Mouse (Mus musculus) induced T-regulatory cell, adult 2 months (primary cell): ENCODE measurements around the gene Klf12.

ENCODE experiments used
- DNase-seq: peaks from one replicate; pipeline ENCODE4 v3.0.0-alpha.2; 2012; ENCODE audit warnings: low read depth

Klf12 gene

DNA sequence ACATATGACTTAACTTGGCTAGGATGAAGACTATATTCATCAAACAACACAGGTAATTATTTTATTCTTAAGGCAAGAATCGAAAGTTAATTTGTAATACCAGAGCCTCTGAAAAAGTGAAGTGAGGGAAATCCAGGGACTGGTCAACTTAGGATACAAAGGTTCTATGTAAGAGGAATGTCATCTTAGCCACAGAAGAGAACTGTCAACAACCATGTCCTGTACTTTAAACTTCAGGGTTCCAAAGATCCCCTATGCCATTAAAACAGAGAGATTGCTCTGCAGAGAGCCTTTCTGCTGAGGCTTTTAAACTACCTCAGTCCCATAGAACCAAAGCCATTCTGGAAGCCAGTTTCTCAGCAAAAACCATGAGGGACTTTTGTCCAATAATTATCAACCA, 144.1 kb downstream of the Klf12 start:
- DNase-seq: no peak

DNA sequence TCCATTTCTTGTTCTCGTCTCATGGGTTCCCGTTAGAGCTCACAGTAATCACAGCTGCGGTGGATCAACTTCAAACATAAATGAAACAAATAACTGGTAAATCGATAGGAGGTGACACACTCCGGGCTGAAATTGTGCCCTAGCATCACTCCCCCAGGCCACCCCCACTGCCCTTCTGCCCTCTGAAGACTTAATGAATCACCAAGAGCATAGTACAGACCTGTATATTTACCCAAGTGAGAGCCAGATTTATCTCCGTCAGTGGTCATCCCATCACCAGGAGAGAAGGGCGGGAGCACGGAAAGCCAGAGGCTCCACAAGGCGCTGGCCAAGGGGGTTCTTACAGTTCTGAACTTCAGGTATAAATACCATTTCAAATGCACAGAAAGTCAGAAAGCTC, 150.2 kb downstream of the Klf12 start:
- no peak for DNase-seq

DNA sequence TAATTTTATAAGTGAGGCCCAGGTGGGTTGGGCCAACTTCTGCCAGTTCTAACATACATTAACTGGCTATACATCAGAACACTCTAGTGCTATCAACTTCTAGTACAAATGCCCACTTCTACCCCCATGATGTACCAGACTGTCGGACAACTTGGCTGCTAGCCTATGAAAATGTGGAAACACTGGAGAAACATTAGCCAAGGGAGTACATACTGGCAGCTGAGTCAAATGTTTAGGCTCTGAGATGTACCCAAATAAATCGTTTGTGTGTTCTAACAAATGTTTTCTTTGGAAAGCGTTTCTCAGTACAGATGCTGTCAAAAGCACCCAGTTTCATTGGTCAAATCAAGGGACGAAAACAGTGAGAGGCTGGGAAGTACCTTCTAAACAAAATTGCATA, 152.0 kb downstream of the Klf12 start:
- DNase-seq: no peak

DNA sequence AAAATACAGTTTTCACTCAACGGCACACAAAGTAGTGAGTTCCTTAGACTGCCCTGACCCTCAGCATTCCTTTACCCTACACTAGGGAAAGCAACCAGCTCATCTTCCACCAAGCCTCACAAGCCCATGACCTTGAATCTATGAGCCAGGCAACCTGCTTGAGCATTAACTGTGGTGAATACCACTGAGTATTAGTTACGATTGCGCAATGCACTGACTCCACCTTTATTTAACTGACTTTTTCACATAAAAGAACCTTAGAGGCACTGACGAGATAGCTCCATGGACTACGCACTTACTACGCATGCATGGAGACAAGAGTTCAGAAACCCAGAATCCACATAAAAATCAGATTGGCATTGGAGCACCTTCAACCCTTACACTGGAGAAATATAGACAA, 158.4 kb downstream of the Klf12 start:
- no peak for DNase-seq

DNA sequence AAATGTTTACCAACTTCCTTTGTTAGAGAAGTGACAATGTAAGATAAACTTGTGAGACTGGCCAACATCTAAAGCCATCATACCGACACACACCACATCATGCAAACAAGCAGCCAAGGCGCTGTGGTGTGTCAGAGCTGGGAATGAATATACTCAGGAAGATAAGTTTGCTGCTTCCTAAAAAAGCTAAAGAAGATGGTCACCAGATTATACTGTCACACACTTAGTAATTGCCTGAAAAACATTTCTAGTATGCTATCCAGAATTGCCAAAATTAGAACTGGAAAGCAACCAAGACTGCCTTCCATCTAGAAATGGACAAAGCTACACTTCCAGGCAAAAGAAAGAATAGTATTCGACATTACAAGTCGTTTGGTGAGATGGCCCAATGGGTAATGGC, 163.4 kb downstream of the Klf12 start:
- DNase-seq: no peak

DNA sequence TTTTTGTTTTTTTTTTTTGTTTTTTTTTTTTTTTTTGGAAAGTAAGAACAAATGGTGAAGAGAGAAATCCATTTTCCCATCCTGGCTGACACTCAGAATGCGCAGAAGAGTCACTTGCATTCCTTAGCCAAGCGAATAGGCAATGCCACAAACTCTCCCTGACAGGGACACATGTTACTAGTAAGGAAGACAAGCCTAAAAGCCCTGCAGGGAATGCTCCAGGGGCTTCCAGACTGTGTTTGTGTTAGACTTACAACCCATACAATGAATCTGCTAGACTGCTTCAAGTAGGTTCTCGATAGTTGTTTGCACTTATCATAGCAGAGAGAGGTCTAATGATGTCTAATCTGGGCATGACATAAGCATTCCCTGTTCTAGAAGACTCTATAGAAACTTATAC, 164.6 kb downstream of the Klf12 start:
- no peak for DNase-seq

DNA sequence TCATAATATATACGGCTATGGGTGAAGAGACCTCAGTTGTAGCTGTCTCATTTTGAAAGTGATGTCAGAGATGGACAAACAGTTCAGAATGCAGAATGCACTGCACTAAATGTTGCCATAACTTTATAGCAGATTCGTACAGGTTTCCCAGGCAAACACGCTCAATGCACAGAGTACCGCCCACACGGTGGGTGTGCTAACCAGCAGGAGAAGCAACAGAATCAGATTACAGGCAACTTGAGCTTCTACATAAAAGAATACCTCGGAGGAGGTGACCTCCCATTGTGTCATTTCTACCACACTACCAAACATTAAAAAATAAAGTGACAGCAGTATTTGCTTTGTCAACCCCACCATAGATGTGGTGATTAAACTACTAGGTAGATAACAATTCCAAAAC, 171.1 kb downstream of the Klf12 start:
- DNase-seq: no peak

DNA sequence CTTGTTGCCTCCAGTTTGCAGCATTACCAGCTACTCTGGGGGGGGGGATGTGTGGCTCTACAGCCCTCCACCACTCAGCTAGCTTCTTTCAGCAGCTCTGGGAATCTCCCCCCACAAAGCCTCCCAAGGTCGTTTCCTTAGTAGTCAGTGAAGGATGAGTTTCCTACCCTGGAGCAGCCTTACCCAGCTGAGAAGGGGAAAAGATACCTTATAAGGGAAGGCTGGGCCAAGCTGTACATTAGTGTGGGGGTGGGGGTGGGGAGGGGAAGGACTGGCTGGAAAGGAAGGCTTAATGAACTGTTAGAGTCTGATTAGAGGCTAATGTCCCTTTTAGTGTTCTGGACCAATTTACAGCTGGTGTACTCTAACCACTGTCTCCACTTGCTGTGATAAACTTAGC, 172.7 kb downstream of the Klf12 start:
- DNase-seq: no peak

DNA sequence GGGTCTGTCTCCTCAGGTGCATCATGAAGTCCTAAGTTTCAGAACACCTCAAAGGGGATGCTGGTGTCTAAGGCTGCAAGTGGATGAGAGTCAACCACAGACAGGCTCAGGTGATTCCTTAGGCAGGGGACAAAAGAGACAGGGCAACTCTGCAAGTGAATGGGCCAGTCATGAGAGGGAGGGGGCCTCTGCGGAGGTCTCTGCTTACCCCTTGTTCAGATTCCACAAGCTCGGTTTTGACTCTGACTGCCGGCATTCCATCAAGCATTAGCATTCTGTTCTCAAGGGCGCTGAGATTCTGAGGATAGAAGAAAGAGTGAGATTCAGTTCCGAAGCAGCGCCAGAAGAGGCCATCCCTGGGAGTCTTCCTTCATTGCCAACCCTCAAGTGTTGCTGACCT, 174.9 kb downstream of the Klf12 start:
- no peak for DNase-seq

DNA sequence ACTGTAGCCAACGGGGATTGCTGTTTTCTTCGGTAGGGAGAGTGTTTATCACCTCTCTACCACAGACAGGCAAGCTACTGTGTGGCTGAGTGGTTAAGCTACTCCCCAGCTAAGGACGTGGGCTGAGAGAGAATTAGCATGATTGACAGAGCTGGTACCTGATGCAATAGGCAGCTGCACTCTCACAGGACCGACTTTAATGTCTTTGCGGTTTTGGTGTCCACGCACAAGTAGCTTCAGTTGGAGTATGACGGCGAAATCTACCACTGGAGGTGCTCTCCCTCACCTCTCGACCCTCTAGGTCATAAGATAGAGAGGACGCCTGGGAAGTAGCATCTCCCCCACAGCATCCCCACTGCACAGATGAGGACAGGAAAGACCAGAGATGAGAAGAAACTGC, 178.9 kb downstream of the Klf12 start:
- DNase-seq: no peak

DNA sequence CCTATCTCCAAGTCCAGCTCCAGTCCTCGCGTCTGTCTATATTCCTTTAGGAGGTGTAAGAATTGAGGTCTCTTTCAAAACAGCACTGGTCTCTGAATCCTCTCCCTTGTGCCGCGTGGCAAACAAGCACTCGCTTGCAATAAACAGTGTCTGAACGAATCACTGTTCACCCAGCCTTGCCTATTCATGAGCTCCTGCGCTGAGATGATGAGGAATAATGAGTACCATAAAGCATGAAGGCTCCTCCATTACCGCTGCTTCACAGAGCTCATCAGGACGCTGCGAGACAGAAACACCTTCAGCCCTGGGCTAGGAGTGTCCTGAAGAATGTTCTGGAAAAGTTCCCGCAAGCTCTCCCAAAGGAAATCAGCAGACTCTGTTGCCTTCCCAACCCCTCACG, 179.7 kb downstream of the Klf12 start:
- no peak for DNase-seq

DNA sequence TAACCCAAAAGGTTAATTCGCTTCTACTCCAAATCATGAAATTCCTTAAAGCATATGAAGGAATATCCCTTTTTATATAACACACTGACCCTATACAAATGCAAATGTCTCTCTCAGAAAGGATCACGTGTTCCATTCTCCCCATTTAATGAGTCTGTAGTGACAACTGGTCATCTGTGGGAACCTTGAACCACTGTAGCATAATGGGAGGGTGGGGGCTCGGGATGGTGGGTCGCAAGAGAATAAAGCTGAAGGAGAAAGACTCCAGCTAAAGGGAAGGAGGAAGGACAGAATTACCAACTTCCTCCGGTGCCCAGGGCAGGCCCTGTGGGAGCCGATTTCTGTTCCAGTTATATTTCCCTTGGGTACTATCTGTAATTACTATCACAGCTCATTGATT, 180.7 kb downstream of the Klf12 start:
- DNase-seq: no peak

DNA sequence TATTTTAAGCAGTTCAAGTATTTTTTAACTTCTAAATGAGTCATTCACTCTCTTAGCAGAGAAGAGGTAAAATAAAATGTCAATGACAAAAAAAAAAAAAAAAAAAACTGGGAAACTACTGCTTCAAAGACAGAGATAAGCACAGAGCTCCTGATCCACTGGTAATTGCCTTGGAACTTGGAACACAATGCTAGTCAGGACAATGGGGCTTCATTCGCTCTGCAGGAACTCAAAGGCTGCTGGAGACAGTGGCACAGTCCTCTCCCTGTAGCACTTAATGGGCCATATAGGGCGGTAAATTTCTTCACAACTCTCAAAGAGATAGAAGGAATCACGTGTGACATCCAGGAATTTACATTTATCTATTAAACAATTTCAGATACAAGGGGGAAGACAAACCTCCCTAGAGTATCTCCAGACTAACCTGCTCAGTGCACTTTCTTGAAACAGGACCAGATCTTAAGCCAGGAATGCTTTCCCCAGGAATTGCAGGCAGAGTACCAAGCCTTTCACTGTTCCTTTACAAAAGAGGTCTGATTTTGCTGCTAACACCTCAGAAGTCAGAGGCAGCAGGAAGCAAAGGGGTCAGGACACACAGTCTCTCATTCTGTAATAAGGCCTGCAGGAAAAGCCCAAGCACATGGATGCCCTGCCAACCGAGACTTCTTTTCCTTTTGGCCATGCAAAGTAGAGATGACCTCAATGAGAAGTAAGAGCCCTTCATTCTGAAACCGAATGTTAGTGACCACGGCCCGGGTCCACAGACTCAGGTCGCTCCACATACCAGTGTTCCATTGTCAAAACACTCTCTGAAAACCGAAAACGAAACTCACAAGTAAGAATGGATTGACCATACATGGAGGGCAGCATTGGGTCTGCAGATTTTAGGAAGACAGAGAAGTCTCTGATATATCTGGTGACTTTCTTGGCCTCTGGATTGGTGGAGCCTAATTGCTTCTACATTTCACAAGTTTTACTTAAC, 187.0 kb downstream of the Klf12 start:
- no peak for DNase-seq

DNA sequence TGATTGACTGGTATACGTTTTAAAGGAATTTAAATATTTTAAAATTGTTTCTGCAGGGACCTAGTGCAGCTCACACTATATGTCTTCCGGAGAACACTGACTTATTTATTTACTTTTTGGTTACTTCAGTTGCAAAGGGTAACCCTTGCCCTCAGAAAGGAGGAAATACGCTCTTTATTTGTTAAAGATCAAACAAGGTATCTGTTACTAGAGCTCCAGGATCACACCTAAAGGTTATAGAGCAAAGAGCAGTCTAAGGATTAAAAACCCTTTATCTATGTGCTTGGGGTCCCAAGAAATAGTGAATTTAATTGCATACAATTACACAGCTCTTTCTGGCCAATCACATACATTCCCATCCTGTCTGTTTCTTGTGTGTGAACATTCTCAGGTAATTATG, 188.7 kb downstream of the Klf12 start:
- DNase-seq: no peak

DNA sequence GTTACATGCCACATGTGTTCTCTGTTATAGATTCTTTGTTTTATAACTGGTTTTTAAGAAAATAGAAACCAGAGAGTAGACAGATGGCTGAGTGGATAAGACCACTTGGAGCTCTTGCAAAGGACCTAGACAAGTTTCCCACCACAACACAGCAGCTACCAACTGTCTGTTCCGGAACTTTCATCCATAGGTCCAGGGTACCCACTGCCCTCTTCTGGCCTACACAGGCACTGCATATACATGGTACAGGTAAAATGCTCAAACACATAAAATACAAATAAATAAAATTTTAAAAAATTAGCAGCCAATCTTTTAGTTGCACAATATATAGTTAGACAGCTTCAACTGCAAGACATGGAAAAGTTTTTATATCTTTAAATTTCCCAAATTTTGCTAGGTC, 194.0 kb downstream of the Klf12 start:
- peak; percentile 6 for DNase-seq

DNA sequence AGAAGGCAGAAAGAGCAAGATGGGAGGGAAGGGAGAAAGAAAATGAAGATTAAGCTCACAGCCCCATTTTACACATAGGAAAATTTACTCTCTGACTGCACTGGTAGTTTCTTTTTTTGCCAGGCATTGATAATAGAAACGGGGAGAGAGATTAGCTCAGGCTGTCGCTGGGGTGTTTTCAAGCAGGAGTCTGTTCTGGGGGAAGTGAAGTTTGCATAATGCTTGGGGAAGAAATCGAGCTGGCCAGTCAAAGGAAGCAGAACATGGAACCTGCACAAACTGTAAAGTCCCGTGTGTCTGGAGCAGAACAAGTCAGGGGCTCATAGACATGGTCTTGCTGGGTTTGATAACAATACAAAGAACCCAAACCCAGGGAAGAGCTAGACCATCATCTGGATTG, 204.9 kb downstream of the Klf12 start:
- no peak for DNase-seq

DNA sequence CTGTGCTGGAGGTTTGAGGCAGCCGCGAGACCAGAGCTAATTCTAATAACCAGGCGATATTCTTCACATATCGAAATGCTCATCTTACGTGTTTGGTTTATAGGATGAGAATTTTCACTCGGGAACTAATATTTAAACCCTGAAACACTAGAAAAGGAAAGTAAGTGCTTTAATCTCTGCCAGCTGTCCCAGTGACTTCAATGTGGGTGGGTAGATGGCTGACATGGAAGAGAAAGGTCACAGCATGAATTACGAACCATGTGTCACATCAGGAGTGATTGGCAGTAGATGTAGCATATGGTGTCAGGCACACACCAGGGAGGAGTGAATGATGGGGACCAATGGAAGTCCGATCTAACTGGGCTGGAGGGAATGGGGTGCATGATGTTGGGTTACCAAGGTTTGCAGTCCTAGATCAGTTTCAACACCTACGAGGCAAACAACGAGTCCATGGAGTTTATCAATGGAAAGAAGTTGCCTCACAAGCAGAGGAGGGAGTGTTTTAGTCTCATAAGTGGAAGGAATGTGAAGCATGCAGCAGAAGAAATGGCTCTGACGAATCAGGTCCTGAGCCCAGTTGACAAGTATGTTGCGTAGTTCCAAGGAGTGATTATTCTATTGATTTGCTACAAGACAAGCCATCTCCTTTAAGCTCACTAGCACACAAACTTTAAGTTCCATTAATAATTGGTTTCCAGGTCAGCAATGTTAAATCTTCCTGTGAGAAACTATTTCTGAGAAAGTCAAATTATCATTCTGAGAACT, 211.9 kb downstream of the Klf12 start:
- no peak for DNase-seq

DNA sequence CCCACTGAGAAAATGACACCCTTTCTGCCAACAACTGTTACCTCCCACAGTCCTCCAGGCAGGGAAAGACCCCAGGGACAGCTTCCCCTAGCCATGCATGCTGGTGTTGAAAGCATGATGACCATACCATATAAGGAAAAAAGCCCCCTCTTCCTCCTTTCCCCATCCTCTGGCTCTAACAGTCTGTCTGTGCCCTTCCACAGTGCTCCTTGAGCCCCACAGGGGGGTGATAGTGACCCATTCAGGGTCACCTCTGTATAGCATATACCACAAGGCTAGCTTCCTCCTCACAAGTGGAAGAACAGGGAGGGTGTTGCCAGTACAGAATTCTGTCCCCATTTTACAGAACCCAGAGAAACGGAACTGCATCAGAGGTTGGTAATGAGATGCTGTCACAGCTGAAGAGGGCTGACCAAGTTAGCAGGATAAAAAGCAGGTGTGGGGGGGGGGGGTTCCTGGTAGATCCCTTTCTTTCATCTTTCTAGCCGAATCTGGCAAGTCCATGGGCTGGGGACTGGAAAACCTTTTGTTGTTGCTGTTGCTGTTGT, 214.9 kb downstream of the Klf12 start:
- DNase-seq: no peak

DNA sequence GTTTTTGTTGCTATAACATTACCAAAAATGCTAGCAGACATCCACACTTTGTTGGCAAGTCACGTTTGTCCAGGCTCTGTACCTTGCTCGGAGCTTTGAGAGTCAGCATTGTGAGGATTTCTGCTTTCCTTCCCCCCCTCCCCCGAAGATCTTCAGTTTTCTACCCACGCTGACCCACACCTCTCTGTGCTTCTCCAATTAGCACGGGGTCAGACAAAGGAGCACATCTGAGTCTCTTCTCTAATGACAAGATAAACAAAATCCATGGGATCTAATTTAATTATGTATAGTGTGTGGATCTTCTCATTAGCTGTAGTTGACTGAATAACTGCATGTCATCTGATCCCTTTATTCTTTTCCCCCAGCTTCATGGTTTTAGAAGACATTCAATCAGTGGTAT, 215.8 kb downstream of the Klf12 start:
- no peak for DNase-seq

DNA sequence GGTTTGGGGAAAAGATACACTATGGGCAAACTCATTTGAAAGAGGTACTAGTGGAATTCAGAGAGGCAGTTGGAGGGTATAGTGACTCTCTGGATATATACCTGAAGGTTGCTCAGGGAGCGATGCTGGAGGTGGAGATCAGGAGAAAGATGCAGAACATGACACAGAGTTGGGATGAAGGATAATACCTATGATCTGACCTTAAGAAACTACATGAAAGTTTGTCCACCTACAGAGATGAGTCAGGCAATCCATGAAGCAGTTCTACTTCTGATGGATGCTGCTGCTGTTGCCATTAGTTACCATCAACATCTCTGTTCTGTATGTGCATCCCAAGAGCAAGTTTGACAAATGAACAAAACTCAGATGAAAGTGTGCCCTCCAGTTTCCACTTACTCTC, 222.0 kb downstream of the Klf12 start:
- DNase-seq: no peak

DNA sequence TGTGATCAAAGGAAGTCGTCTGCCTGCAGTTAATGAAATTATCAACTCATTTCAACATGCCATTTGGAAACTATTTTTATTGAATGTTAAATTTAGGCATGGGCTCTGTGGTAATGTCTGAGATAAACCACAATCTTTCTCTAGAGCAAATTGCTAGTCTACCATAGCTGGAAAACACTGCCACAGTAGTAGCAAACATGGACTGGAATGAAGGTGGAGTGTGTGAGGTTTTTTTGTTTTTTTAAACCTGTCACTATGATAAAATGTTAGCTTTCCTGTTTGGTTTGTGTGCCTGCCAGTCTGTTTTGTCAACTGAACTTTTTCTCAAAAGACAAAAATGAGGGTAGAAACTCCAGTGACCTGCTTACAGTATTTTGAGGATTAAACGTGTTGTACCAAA, 230.3 kb downstream of the Klf12 start:
- DNase-seq: no peak

DNA sequence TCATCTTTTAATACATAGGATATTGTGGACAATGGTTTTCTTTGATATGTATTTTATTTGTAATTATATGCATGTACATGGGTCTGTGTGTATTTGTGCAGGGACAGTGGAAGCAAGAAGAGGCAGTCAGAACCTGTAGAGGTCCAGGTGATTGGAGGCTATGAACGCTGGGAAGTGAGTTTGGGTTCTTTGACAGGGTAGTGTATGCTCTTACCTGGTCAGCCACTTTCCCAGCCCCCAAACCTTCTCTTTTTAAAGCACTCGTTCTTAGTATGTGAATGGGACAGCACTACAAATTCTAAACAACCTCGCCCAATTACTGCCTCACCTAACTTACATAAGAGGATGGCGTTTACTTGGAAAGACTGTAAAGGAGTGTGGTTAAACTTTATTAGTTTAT, 231.0 kb downstream of the Klf12 start:
- DNase-seq: no peak

DNA sequence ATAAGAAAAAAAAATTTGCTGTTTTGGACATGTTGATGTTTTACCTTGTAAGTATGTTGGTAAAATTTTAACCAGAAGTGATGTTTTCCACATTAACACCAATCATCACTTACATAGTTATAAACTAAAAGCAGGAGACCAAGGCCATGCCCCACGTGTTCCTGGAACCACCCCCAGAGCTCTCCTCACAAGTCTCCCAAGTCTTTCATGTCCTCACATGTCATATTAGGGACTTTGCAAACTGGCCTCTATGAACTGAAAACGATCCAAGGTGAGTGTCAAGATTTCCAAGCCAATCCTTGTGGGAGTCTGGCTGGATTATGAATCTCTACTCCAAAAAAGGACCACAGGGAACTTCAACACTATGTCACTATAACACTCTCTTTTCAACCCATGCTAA, 231.6 kb downstream of the Klf12 start:
- no peak for DNase-seq
